Mouse (Mus musculus) cerebellum, adult 9-11 months (tissue): ENCODE data around the gene Ndc1.

Experiments
- DNase-seq: peaks from one replicate; pipeline ENCODE4 v3.0.0; 2022

Gene Ndc1

GRCm38 (mm10) chr4:107443621-107444020 lies 76.0 kb downstream of the Ndc1 start:
- no peak for DNase-seq

GRCm38 (mm10) chr4:107448481-107448880 lies 80.9 kb downstream of the Ndc1 start:
- no peak for DNase-seq

- DNase-seq = no peak
Measured at GRCm38 (mm10) chr4:107449519-107449918, 81.9 kb downstream of the Ndc1 start.

GRCm38 (mm10) chr4:107452266-107453015 lies 84.9 kb downstream of the Ndc1 start:
- DNase-seq = no peak

- peak; percentile 51 for DNase-seq
Measured at GRCm38 (mm10) chr4:107453141-107453984, 85.8 kb downstream of the Ndc1 start.

- DNase-seq = no peak
Measured at GRCm38 (mm10) chr4:107457602-107458001, 90.0 kb downstream of the Ndc1 start.

- DNase-seq = no peak
Measured at GRCm38 (mm10) chr4:107458907-107459306, 91.3 kb downstream of the Ndc1 start.

GRCm38 (mm10) chr4:107459461-107459860 lies 91.9 kb downstream of the Ndc1 start:
- DNase-seq = no peak

GRCm38 (mm10) chr4:107460468-107460867 lies 92.9 kb downstream of the Ndc1 start:
- DNase-seq = no peak
